Mouse (Mus musculus) mammary gland, adult 2 months (tissue): ENCODE results near the gene Dqx1. TPM values are rescaled to one million over a fixed set of nuclear protein-coding genes. Genes with fewer than 3 reads are reported as not detected.

Experiments
- polyA plus RNA-seq: library from polyadenylated mRNA; depleted of rRNA; stranded (reverse); fragments of >200 nt; gene quantifications from 2 replicates; pipeline ENCODE4 v1.2.3, GENCODE M21; 2012; ENCODE audit warnings: low replicate concordance; rRNA removed

The Dqx1 gene
- polyA plus RNA-seq = 2.9 and 4.2 TPM in 2 replicates

GRCm38 (mm10) chr6:83057790-83058189 is at the start of gene Dqx1:
TSS of gene Dqx1 (plus strand) at chr6:83057844.

GRCm38 (mm10) chr6:83033249-83034185 is 24.1 kb upstream of the Dqx1 start, which contains the start of the genes Dok1 and Loxl3:
TSS of gene Dok1 (minus strand) at chr6:83033471.
TSS of gene Loxl3 (plus strand) at chr6:83034173.

GRCm38 (mm10) chr6:83054074-83054851 is 3.4 kb upstream of the Dqx1 start, which contains the start of gene Aup1:
TSS of gene Aup1 (plus strand) at chr6:83054521.

DNA sequence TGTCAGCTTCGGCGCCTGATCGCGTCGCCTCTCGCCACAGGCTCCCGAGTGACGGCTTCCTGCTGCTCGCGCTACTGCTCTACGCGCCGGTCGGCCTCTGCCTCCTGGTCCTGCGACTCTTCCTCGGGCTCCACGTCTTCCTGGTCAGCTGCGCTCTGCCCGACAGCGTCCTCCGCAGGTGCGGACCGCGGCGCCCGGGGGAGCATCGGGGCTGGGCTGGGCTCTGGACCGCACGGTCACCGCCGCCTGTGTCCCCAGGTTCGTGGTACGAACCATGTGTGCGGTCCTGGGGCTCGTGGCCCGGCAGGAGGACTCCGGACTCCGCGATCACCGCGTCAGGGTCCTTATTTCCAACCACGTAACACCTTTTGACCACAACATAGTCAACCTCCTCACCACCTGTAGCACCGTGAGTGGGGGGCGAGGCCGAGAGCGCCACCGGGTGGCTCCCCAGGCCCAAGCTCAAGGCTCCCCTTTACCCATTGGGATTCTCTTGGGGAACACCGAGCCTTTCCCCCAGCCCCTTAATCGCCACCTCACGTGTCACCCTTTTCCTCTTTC is 2.7 kb upstream of the Dqx1 start, which contains the start of gene Htra2:
TSS of gene Htra2 (minus strand) at position 403 of the 561 bp plus-strand sequence.

DNA sequence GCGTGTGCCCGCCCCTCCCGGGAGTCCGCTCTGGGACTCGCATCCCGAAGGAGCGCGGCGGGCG is 12.4 kb downstream of the Dqx1 start, which contains the start of gene Tlx2:
TSS of gene Tlx2 (minus strand) at position 47 of the 64 bp plus-strand sequence.

DNA sequence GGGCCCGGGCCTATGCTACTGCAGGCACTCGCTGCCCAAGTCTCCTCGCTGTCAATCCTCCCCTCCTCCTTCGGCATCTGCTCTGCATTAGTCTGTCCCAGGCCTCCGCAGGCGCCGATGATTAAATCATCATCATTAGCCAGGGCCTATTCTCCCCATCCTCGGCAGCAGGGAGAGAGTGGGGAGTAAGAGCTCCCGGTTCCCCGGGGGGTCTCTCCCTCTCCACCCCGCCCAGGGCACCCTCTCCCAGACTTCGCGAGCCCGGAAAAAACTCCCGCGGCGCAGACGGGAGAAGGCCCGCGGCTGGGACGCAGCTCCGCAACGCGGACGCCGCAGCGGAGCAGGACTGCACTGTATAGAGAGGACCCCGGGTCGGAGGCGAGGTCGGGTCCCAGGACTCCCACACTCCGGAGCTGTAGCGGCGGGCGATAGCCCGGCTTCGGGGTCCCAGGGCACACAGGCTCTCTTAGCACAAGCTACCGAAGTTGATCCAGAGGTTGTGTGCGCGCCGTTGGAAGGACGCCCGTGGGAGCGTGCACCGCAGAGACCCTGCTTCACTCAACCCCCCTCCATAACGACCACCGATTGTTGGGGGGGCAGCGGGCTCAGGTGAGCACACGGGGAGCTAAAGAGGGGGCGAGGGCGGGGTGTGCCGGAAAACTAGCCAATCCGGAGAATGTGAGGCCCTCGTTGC is 20.1 kb downstream of the Dqx1 start, which contains the start of gene Pcgf1:
TSS of gene Pcgf1 (plus strand) at position 240 of the 694 bp plus-strand sequence.

GRCm38 (mm10) chr6:83086121-83087035 is 28.7 kb downstream of the Dqx1 start, which contains the start of gene Lbx2:
TSS of gene Lbx2 (plus strand) at chr6:83086367.

DNA sequence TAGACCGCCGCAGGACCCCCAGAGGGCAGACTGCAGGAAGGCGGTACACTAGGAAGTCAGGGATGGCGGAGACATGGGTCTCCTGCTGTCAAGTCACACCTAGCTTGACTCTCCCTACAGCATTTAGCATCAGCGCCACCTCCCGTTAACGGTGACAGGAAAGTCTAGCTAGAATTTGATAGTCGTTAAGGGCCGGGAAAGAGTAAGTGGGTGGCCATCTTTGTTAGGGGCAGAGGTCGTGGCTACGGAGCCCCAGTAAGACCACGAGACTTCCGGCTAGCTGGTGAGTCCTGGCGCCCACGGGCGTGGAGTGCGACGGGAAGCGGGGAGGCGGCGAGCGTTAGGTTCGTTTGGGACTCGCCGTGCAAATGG is 43.7 kb downstream of the Dqx1 start, which contains the start of the genes Ccdc142 and Gm42688:
TSS of gene Ccdc142 (plus strand) at position 286 of the 372 bp plus-strand sequence.
TSS of gene Gm42688 (plus strand) at position 302 of the 372 bp plus-strand sequence.

GRCm38 (mm10) chr6:83108762-83109668 is 51.4 kb downstream of the Dqx1 start, which contains the start of gene Mrpl53:
TSS of gene Mrpl53 (plus strand) at chr6:83109040.

DNA sequence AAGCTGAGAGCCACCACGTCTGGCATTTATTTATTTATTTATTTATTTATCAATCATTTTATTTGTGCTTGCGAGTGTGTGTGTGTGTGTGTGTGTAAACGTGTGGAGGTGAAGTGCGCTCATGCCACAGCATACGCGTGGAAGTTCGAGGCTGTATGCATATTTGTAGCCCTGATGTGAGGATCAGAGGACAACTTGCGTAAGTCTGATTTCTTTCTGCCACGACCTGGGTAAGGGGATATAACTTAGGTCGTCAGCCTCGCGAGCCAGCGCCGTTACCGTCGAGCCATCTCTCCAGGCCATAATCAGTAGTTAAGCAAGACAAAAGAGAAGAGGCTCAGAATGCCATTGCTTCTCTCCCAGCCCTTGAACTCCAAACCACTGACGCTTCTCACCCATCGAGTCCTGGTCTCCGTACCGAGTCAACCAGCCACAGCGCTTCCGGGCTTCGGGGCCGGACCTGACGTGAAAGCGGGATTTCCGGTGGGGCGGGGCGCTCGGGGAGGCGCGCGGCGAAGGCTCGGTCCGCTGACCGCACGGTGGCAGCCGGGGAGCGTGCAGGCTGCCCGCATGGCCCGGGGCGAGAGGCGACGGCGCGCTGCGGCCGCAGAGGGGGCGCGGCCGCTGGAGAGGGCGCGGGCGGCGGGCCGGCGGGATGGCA is 57.5 kb downstream of the Dqx1 start, which contains the start of gene Mogs:
TSS of gene Mogs (plus strand) at position 486 of the 661 bp plus-strand sequence.

Other genes starting within 250 kb of the Dqx1 start
- 2.1 and 4.5 TPM in 2 replicates for gene Sema4f, start 118.1 kb upstream of the Dqx1 start, polyA plus RNA-seq
- gene M1ap, start 110.9 kb upstream of the Dqx1 start, polyA plus RNA-seq = 0.59 and 2.0 TPM in 2 replicates
- gene Dok1, start 24.4 kb upstream of the Dqx1 start, polyA plus RNA-seq = 8.9 and 18.2 TPM in 2 replicates
- gene Loxl3, start 23.7 kb upstream of the Dqx1 start, polyA plus RNA-seq = 9.9 and 12.4 TPM in 2 replicates
- gene Aup1, start 3.3 kb upstream of the Dqx1 start, polyA plus RNA-seq = 469 and 806 TPM in 2 replicates
- gene Htra2, start 2.6 kb upstream of the Dqx1 start, polyA plus RNA-seq = 55.0 and 63.3 TPM in 2 replicates
- 0.80 TPM in 1 of 2 replicates, not detected in the other for gene Tlx2, start 12.4 kb downstream of the Dqx1 start, polyA plus RNA-seq
- gene Pcgf1, start 20.0 kb downstream of the Dqx1 start, polyA plus RNA-seq = 13.3 and 20.8 TPM in 2 replicates
- 2.1 and 2.8 TPM in 2 replicates for gene Lbx2, start 28.5 kb downstream of the Dqx1 start, polyA plus RNA-seq
- 7.9 and 17.1 TPM in 2 replicates for gene Ccdc142, start 43.8 kb downstream of the Dqx1 start, polyA plus RNA-seq
- 4.1 and 5.1 TPM in 2 replicates for gene Gm42688, start 43.8 kb downstream of the Dqx1 start, polyA plus RNA-seq
- 53.5 and 79.1 TPM in 2 replicates for gene Mrpl53, start 51.2 kb downstream of the Dqx1 start, polyA plus RNA-seq
- 55.4 and 72.6 TPM in 2 replicates for gene Mogs, start 57.7 kb downstream of the Dqx1 start, polyA plus RNA-seq
- gene Wbp1, start 63.7 kb downstream of the Dqx1 start, polyA plus RNA-seq = 188 and 203 TPM in 2 replicates
- gene Ino80b, start 67.6 kb downstream of the Dqx1 start, polyA plus RNA-seq = 15.1 and 82.3 TPM in 2 replicates
- gene Rtkn, start 77.6 kb downstream of the Dqx1 start, polyA plus RNA-seq = 67.9 and 77.1 TPM in 2 replicates
- 2.2 and 2.8 TPM in 2 replicates for gene Wdr54, start 98.6 kb downstream of the Dqx1 start, polyA plus RNA-seq
- gene 1700003E16Rik, start 98.6 kb downstream of the Dqx1 start, polyA plus RNA-seq = 0.06 and 0.10 TPM in 2 replicates
- gene Dctn1, start 108.1 kb downstream of the Dqx1 start, polyA plus RNA-seq = 128 and 171 TPM in 2 replicates
- 0.10 and 0.26 TPM in 2 replicates for gene Slc4a5, start 162.0 kb downstream of the Dqx1 start, polyA plus RNA-seq